Mouse (Mus musculus) myocyte (in vitro differentiated cells): ENCODE measurements around the gene Dis3l2.

Experiments
- MAX ChIP-seq: IDR thresholded peaks from one replicate; pipeline ENCODE4 v1.6.1; 2011; ENCODE audit warnings: low read depth, mild to moderate bottlenecking, control low read depth
- MYOG ChIP-seq, 3 experiments: IDR thresholded peaks; one replicate each; pipeline ENCODE4 v1.6.1; 2011; ENCODE audit warnings: control low read depth in 2 of 3, low read depth in 2 of 3, mild to moderate bottlenecking in 2 of 3; ENCODE audit not compliant: insufficient read length in 2 of 3, control insufficient read depth in 1 of 3, insufficient read depth in 1 of 3
- POLR2A ChIP-seq: IDR thresholded peaks from one replicate; pipeline ENCODE4 v1.6.1; 2011; ENCODE audit warnings: low read depth, mild to moderate bottlenecking, control low read depth, moderate library complexity; ENCODE audit not compliant: insufficient read length
- SRF ChIP-seq: IDR thresholded peaks from one replicate; pipeline ENCODE4 v1.6.1; 2011; ENCODE audit warnings: low read depth; ENCODE audit not compliant: control insufficient read depth, insufficient read length

- TF ChIP-seq MYOG (IDR thresholded peaks at IDR 0.05; ENCODE audit: control insufficient read depth in 1 of 3, insufficient read depth in 1 of 3, insufficient read length in 2 of 3, low read depth in 2 of 3) (no peak), MAX (no peak), POLR2A (no peak), SRF (no peak)
Measured at GRCm38 (mm10) chr1:87057075-87057474, 353.5 kb downstream of the Dis3l2 start.
